Mouse (Mus musculus) liver, postnatal 0 days (tissue): ENCODE measurements around the gene Copg1. TPM values are rescaled to one million over a fixed set of nuclear protein-coding genes. Genes with fewer than 3 reads are reported as not detected.

Experiments
- ATAC-seq: fragments of 200-750 bp; cut with Nextera tagmentation; 2 replicates; pipeline ENCODE4 v1.8.0; 2017; ENCODE audit warnings: mild to moderate bottlenecking, moderate library complexity
- DNase-seq: peaks from one replicate; pipeline ENCODE4 v3.0.0-alpha.2; 2016
- H3K27ac ChIP-seq: fragments of 300-500 bp; sonication (generic); 2 replicates; pipeline ENCODE4 v1.5.1; 2014; ENCODE audit warnings: antibody characterized with exemption, moderate library complexity, mild to moderate bottlenecking, low read depth
- H3K27me3 ChIP-seq: fragments of 300-500 bp; sonication (generic); 2 replicates; pipeline ENCODE4 v1.6.1; 2014; ENCODE audit warnings: low read length, control low read depth, mixed read lengths; ENCODE audit not compliant: insufficient read depth
- H3K36me3 ChIP-seq: fragments of 300-500 bp; sonication (generic); replicated peaks from 2 replicates; pipeline ENCODE4 v1.6.1; 2014; ENCODE audit warnings: mild to moderate bottlenecking, control low read depth, low read length, moderate library complexity, mixed read lengths; ENCODE audit not compliant: insufficient read depth
- H3K4me1 ChIP-seq: fragments of 300-500 bp; sonication (generic); 2 replicates; pipeline ENCODE4 v1.6.1; 2014; ENCODE audit warnings: antibody characterized with exemption, mild to moderate bottlenecking, control low read depth; ENCODE audit not compliant: insufficient read depth
- H3K4me2 ChIP-seq: fragments of 300-500 bp; sonication (generic); 2 replicates; pipeline ENCODE4 v1.6.1; 2014; ENCODE audit warnings: low read depth, mild to moderate bottlenecking, low read length, moderate library complexity, mixed read lengths
- H3K4me3 ChIP-seq: fragments of 300-500 bp; sonication (generic); 2 replicates; pipeline ENCODE4 v1.5.1; 2014; ENCODE audit warnings: low read depth, low read length
- H3K9ac ChIP-seq: fragments of 300-500 bp; sonication (generic); replicated peaks from 2 replicates; pipeline ENCODE4 v1.6.1; 2014; ENCODE audit warnings: mild to moderate bottlenecking, moderate library complexity
- H3K9me3 ChIP-seq: fragments of 300-500 bp; sonication (generic); 2 replicates; pipeline ENCODE4 v1.6.1; 2016; ENCODE audit warnings: mild to moderate bottlenecking, control low read depth, low read length, mixed read lengths
- CTCF ChIP-seq: sonication (generic); IDR thresholded peaks from 2 replicates; pipeline ENCODE4 v1.5.1; 2016; ENCODE audit warnings: antibody characterized with exemption, low read depth
- EP300 ChIP-seq: IDR thresholded peaks from 2 replicates; pipeline ENCODE4 v1.6.1; 2016; ENCODE audit warnings: antibody characterized with exemption, low read depth, mild to moderate bottlenecking
- WGBS: fragments of 180-500 bp; shearing (Covaris S2); extraction: QIAGEN DNeasy Blood & Tissue Kit; methylation state at CpG from one replicate; pipeline ENCODE4 v1.1.7; 2014; ENCODE audit not compliant: insufficient replicate concordance; 5-methylcytosine and 5-hydroxymethylcytosine counted together
- polyA plus RNA-seq: library from polyadenylated mRNA; unstranded; fragments of >200 nt; fragmentation: Nextera tagmentation; extraction: Ambion mirVana; gene quantifications from 2 replicates; pipeline ENCODE4 v1.2.1, GENCODE M21; 2015

The Copg1 gene
- polyA plus RNA-seq, 1 experiment from 2014 or later = 35.3 TPM

DNA sequence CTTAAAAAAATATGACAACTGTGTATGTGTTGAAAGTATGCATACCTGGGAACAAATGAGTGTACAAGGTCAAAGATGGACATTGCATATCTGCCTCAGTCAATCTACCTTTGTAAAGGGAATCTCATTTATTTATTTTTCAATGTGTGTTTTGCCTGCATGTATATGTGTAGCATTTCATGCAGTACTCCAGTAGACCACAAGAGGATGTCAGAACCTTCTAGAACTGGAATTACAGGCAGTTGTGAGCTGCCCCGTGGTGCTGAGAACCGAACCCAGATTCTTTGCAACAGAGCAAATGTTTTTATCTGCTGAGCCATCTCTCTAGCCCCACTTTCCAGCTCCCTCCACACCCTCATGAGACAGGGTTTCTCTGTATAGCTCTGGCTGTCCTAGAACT, 13.7 kb upstream of the Copg1 start:
- Histone ChIP-seq H3K4me3 (no peak overlapping the region), H3K4me1 (peaks cover 30% of the 10 kb centered on the region), H3K36me3 (no peaks in the 10 kb centered on the region), H3K27me3 (no peaks in the 10 kb centered on the region), H3K9me3 (no peaks in the 10 kb centered on the region), H3K27ac (no peak overlapping the region), H3K9ac (no peak overlapping the region), H3K4me2 (no peak overlapping the region)
- no peak for TF ChIP-seq EP300
- TF ChIP-seq CTCF = no peak
- no peak for DNase-seq
- no peak for ATAC-seq
- WGBS = 92% methylated on average over 2 of the region's 2 CpGs

DNA sequence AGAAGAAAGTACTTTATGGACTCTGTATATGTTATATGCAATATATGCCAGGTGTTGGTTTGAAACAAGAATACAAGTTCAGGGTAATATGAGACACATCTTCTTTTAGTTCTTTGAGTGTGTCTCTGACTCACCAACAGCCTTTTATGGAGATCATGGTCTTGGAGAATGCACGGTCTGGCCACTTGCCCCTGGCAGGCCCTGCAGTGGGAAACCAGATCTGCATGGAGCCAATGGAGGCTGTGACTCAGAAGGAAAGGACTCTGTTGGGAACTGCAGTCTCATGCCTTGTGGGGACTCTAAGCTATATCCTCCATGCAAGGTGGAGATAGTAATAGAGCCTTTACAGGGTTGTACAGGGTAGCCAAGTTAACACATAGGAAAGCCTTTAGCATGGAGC, 12.5 kb upstream of the Copg1 start:
- 68% methylated on average over 1 of the region's 1 CpGs for WGBS
- TF ChIP-seq EP300 (no peak), CTCF (no peak)
- H3K9me3 ChIP-seq = no peaks in the 10 kb centered on the region
- no peak overlapping the region for H3K4me3 ChIP-seq
- no peaks in the 10 kb centered on the region for H3K36me3 ChIP-seq
- peaks cover 31% of the 10 kb centered on the region for H3K4me1 ChIP-seq
- no peak overlapping the region for H3K27ac ChIP-seq
- no peak for DNase-seq
- H3K27me3 ChIP-seq = no peaks in the 10 kb centered on the region
- H3K4me2 ChIP-seq = no peak overlapping the region
- no peak overlapping the region for H3K9ac ChIP-seq
- ATAC-seq = no peak

DNA sequence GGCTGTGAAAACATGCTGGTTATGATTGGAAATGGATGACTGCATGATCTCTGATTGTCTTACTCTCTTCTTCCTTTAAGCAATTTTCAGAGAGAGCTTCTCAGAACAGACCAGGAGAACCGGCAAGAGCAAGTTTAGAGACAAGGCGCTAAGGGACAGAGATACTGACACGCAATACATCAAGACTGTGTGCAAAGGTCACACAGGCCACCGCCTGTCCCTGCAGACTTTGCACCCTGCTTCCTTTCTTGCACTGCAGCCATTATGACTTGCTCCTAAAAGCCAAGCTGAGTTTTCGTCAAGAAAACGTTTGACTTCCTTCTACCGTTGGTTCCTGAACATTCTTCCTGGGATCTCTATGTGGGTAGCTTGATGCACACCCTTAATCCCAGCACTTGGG, 12.1 kb upstream of the Copg1 start:
- H3K27me3 ChIP-seq = no peaks in the 10 kb centered on the region
- TF ChIP-seq EP300 = no peak
- no peak for TF ChIP-seq CTCF
- no peaks in the 10 kb centered on the region for H3K9me3 ChIP-seq
- 58% methylated on average over 7 of the region's 7 CpGs for WGBS
- H3K36me3 ChIP-seq = no peaks in the 10 kb centered on the region
- no peak overlapping the region for H3K4me3 ChIP-seq
- no peak for ATAC-seq
- no peak for DNase-seq
- no peak overlapping the region for H3K4me2 ChIP-seq
- H3K9ac ChIP-seq = no peak overlapping the region
- peaks cover 31% of the 10 kb centered on the region for H3K4me1 ChIP-seq
- peak overlapping the region; percentile 52; the same call in 1 of the 2 replicates for H3K27ac ChIP-seq

DNA sequence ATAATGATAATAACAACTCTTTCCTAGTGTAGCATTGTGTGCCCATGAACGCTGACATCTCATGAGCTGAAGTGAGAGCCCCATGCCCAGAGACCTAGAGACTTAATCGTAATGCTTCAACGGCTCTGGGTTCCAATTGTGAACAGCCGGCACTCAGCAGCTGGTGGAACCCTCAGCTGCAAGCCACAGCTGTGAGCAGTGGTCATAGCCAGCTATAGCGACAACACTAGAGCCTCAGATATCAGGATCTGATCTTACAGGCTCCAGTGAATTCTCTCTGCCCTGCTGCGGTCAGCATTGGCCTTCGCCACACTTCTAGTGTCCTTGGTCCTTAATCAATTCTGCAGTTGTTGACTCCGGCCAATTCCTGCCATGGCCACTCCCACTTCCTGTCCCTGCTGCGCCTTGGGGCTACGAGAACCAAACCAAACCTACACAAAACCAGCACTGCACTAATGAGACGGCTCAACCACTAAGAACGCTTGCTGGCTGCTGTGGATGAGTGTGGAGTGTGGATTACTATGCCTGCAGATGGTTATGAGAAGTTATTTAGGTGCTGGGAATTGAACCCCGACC, 11.5 kb upstream of the Copg1 start:
- WGBS = 46% methylated on average over 13 of the region's 13 CpGs
- DNase-seq (peak; percentile 41), ATAC-seq (peak; percentile 13)
- H3K27me3 ChIP-seq = no peaks in the 10 kb centered on the region
- H3K36me3 ChIP-seq = no peaks in the 10 kb centered on the region
- no peak overlapping the region for H3K4me3 ChIP-seq
- peaks cover 31% of the 10 kb centered on the region for H3K4me1 ChIP-seq
- TF ChIP-seq EP300 = no peak
- no peak for TF ChIP-seq CTCF
- no peaks in the 10 kb centered on the region for H3K9me3 ChIP-seq
- H3K27ac ChIP-seq = peak overlapping the region; percentile 52; the same call in 1 of the 2 replicates
- no peak overlapping the region for H3K9ac ChIP-seq
- H3K4me2 ChIP-seq = 0 out of 2 replicates have a peak overlapping the region, but pooled peaks have one; percentile 24

DNA sequence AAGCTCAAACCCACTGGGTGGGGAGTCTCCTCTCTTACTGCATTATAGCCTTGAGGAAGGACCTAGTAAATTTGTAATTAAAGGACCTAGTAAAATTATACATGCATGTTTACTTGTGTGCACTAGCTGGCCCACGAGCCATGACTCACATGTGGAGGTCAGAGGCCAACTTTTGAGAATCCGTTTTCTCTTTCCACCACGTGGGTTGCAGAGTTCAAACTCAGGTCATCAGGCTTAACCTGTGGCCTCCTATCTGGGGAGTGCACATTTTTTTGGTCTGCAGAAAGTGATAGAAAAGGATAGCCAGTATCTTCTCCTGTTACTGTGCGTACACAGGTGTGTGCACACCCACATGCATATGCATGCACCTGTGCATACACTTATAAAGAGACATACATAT, 8.6 kb upstream of the Copg1 start:
- no peak overlapping the region for H3K4me3 ChIP-seq
- no peaks in the 10 kb centered on the region for H3K36me3 ChIP-seq
- H3K9me3 ChIP-seq = no peaks in the 10 kb centered on the region
- peaks cover 26% of the 10 kb centered on the region for H3K4me1 ChIP-seq
- 0 out of 2 replicates have a peak, but pooled peaks have one; percentile 21 for TF ChIP-seq EP300
- TF ChIP-seq CTCF = no peak
- WGBS = 22% methylated on average over 4 of the region's 4 CpGs
- no peaks in the 10 kb centered on the region for H3K27me3 ChIP-seq
- DNase-seq = peak; percentile 41
- peak; percentile 66 for ATAC-seq
- no peak overlapping the region for H3K27ac ChIP-seq
- no peak overlapping the region for H3K9ac ChIP-seq
- H3K4me2 ChIP-seq = no peak overlapping the region

DNA sequence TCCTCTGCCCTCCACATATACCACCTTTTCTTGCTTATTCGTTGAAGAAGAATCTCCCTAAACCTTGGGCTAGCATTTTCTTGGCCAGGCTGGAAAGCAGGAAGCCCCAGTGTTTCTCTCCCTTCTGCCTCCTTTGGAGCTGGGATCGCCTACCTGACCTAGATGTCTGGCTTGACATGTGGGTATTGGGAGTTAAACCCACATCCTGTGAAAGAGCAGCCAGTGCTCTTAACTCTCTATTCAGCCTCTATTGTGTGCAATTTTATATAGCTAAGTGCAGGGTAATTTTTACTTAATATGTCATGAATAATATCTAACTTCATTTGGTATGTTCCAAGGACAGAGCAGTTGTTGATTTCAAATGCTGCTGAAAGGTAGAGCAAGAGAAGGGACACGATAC, 8.0 kb upstream of the Copg1 start:
- Histone ChIP-seq H3K36me3 (no peaks in the 10 kb centered on the region), H3K9ac (no peak overlapping the region), H3K9me3 (no peaks in the 10 kb centered on the region), H3K4me3 (no peak overlapping the region), H3K27ac (no peak overlapping the region), H3K4me2 (no peak overlapping the region), H3K4me1 (peaks cover 26% of the 10 kb centered on the region), H3K27me3 (no peaks in the 10 kb centered on the region)
- WGBS = 56% methylated on average over 3 of the region's 3 CpGs
- DNase-seq = no peak
- no peak for ATAC-seq
- TF ChIP-seq EP300 = no peak
- no peak for TF ChIP-seq CTCF

DNA sequence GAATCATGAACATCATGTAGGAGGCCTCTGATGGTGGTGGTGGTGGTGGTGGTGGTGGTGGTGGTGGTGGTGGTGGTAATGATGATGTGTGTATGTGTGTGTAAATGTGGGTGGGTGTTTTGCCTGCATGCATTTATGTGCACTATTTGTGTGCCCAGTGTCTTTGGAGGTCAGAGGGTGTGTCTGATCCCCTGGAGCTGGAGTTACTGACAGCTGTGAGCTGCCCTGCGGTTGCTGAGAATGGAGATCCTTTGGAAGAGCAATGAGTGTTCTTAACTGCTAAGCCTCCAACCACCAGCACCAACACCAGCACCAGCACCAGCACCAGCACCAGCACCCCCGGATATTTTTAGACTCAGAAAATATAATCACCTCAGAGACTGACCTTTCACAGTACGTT, 5.4 kb upstream of the Copg1 start:
- no peaks in the 10 kb centered on the region for H3K27me3 ChIP-seq
- DNase-seq = no peak
- no peak overlapping the region for H3K9ac ChIP-seq
- H3K4me2 ChIP-seq = no peak overlapping the region
- TF ChIP-seq CTCF = no peak
- TF ChIP-seq EP300 = no peak
- ATAC-seq = no peak
- 73% methylated on average over 3 of the region's 3 CpGs for WGBS
- H3K9me3 ChIP-seq = no peaks in the 10 kb centered on the region
- H3K4me1 ChIP-seq = peaks cover 15% of the 10 kb centered on the region
- no peaks in the 10 kb centered on the region for H3K36me3 ChIP-seq
- H3K27ac ChIP-seq = no peak overlapping the region
- H3K4me3 ChIP-seq = no peak overlapping the region
